Mouse (Mus musculus) limb, embryonic 12.5 days (tissue): Measurements from ENCODE around the gene C1galt1. TPM values are rescaled to one million over a fixed set of nuclear protein-coding genes. Genes with fewer than 3 reads are reported as not detected.

ENCODE experiments used
- ATAC-seq: fragments of 200-750 bp; cut with Nextera tagmentation; 2 replicates; pipeline ENCODE4 v1.8.0; 2017; ENCODE audit warnings: low read depth, moderate TSS enrichment; ENCODE audit not compliant: insufficient number of reproducible peaks, insufficient read depth, low FRiP score, low TSS enrichment
- H3K27ac ChIP-seq: fragments of 300-500 bp; sonication (generic); 2 replicates; pipeline ENCODE4 v1.5.1; 2016; ENCODE audit warnings: mild to moderate bottlenecking, moderate library complexity
- H3K27me3 ChIP-seq: fragments of 300-500 bp; sonication (generic); 2 replicates; pipeline ENCODE4 v1.6.1; 2016; ENCODE audit warnings: mild to moderate bottlenecking, moderate library complexity
- H3K36me3 ChIP-seq: fragments of 300-500 bp; sonication (generic); 2 replicates; pipeline ENCODE4 v1.6.1; 2016; ENCODE audit warnings: mild to moderate bottlenecking, moderate library complexity
- H3K4me1 ChIP-seq: fragments of 300-500 bp; sonication (generic); replicated peaks from 2 replicates; pipeline ENCODE4 v1.6.1; 2016
- H3K4me2 ChIP-seq: fragments of 300-500 bp; sonication (generic); 2 replicates; pipeline ENCODE4 v1.6.1; 2016; ENCODE audit warnings: mild to moderate bottlenecking, moderate library complexity
- H3K4me3 ChIP-seq: fragments of 300-500 bp; sonication (generic); replicated peaks from 2 replicates; pipeline ENCODE4 v1.5.1; 2016; ENCODE audit warnings: mild to moderate bottlenecking
- H3K9ac ChIP-seq: fragments of 300-500 bp; sonication (generic); replicated peaks from 2 replicates; pipeline ENCODE4 v1.6.1; 2016; ENCODE audit warnings: mild to moderate bottlenecking, moderate library complexity
- H3K9me3 ChIP-seq: fragments of 300-500 bp; sonication (generic); 2 replicates; pipeline ENCODE4 v1.6.1; 2016; ENCODE audit warnings: mild to moderate bottlenecking, moderate library complexity
- WGBS: fragments of 180-500 bp; shearing (Covaris S2); methylation state at CpG from one replicate; pipeline ENCODE4 v1.1.7; 2016; 5-methylcytosine and 5-hydroxymethylcytosine counted together
- polyA plus RNA-seq: library from polyadenylated mRNA; unstranded; fragments of >200 nt; fragmentation: Nextera tagmentation; extraction: Ambion mirVana; gene quantifications from 2 replicates; pipeline ENCODE4 v1.2.1, GENCODE M21; 2016

C1galt1 gene
- polyA plus RNA-seq, 1 experiment from 2014 or later, result 3.9 TPM

DNA sequence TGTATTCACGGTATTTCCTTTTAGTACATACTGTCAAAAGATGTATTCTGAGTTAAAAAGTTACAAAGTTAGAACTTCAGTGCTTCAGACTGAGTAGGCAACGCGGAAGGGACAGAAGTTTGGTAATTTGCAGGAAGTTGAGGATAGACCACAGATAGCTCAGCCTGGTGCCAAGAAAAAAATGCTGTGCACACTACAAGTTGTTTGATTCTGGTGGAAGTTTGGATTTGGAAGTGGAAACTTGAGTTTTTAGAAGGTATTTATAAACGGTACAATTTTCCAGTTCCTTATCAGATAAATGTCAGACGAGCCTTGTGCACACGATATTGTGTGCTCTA lies 1.0 kb downstream of the C1galt1 start:
- no peaks in the 10 kb centered on the region for H3K9me3 ChIP-seq
- WGBS, result 22% methylated on average over 6 of the region's 6 CpGs
- peak overlapping the region; percentile 57 for H3K4me2 ChIP-seq
- no peaks in the 10 kb centered on the region for H3K27me3 ChIP-seq
- H3K4me1 ChIP-seq, result peaks cover 17% of the 10 kb centered on the region
- H3K36me3 ChIP-seq, result no peaks in the 10 kb centered on the region
- no peak overlapping the region for H3K27ac ChIP-seq
- ATAC-seq, result no peak
- peak overlapping the region; percentile 91 for H3K9ac ChIP-seq
- peak overlapping the region; percentile 78 for H3K4me3 ChIP-seq

DNA sequence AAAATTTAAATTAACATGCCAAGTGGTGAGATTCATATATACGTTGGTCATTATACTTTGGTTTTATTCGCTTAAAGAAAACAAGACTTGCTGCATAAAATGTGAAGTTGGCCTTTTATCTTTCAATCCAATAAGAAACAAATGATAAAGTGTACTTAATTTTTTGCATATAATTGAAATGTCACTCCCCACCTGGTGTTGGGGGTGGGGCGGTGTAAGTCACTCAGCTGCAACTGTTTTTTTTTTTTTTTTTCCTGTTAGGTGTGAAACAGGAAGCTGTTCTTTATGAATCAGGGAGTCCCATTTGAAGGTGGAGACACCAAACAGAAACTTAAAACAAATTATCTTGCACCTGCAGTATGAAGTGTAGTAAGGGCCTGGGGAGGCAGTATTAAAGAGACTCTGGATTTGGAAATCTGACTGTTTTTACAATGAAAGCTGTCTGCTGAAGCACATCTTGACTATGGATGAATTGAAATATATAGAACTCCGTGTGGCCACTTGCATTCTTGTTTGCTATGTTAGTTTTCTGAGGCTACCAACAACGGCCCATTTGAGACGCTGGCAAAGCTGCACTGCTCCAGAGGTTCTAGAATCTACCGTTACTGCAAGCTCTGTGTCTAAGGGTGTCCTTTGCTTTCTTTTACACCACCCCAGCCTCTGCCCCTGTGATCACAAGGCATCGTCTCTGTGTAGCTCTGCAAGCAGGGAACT lies 2.2 kb downstream of the C1galt1 start:
- Histone ChIP-seq H3K4me2 (peak overlapping the region; percentile 39), H3K27me3 (no peaks in the 10 kb centered on the region), H3K9me3 (no peaks in the 10 kb centered on the region), H3K9ac (no peak overlapping the region), H3K4me1 (peaks cover 17% of the 10 kb centered on the region), H3K36me3 (no peaks in the 10 kb centered on the region), H3K4me3 (peak overlapping the region; percentile 17; the same call in 1 of the 2 replicates), H3K27ac (no peak overlapping the region)
- WGBS, result 74% methylated on average over 8 of the region's 8 CpGs
- ATAC-seq, result no peak

DNA sequence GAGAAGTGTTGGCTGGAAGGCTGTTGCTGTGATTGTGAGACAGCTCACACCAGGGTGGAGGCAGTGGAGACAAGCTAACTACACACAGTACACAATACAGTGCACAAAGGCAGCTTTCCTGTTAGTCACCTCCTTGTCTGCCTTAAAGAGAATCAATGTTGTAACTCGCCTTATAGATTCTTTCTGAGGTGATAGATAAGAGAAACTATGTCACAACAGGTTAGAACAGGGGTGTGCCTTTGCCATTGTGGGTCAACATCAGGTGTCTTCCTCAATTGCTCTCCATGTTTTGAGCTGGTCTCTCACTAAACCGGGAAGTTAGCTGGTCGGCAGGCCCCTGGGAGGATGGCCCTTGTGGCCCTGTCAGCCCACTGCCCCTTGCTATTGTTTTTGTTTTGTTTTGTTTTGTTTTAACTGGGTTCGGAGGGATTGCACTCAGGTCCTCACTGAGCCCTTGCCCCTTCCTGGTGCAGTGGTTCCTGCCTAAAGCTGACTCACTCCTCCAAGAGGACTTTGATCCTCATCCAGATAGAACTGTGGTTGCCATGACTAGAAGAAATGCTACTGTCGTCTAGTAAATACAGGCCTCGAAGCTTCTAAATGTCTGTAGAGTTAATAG lies 3.4 kb downstream of the C1galt1 start:
- 75% methylated on average over 6 of the region's 6 CpGs for WGBS
- H3K4me1 ChIP-seq, result peaks cover 17% of the 10 kb centered on the region
- no peaks in the 10 kb centered on the region for H3K36me3 ChIP-seq
- H3K9ac ChIP-seq, result no peak overlapping the region
- peak overlapping the region; percentile 39; the same call in 1 of the 2 replicates for H3K4me2 ChIP-seq
- no peak overlapping the region for H3K4me3 ChIP-seq
- no peaks in the 10 kb centered on the region for H3K9me3 ChIP-seq
- H3K27ac ChIP-seq, result no peak overlapping the region
- no peak for ATAC-seq
- H3K27me3 ChIP-seq, result no peaks in the 10 kb centered on the region

DNA sequence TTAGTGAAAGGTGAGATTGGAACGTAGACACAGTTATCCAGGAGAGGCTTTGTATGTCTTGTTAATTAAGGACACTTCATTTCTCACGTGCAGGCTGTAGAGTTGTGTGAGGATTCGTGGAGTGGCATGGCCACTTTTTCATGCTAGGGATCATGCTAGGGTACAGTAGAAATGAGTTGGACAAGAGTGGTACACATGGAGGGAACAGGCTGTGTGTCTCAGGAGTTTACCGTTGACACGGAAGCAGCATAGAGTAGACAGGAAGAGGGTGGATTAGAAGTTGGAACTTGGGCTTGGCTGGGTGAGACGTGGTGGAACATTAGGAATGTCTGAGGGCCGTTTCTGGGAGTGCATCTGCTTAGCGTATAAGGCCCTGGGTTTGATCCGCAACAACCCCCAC lies 4.1 kb downstream of the C1galt1 start:
- WGBS, result 80% methylated on average over 9 of the region's 9 CpGs
- H3K27ac ChIP-seq, result no peak overlapping the region
- no peak overlapping the region for H3K4me3 ChIP-seq
- no peaks in the 10 kb centered on the region for H3K9me3 ChIP-seq
- no peak overlapping the region for H3K4me2 ChIP-seq
- H3K27me3 ChIP-seq, result no peaks in the 10 kb centered on the region
- peaks cover 17% of the 10 kb centered on the region for H3K4me1 ChIP-seq
- no peak overlapping the region for H3K9ac ChIP-seq
- no peaks in the 10 kb centered on the region for H3K36me3 ChIP-seq
- ATAC-seq, result no peak

DNA sequence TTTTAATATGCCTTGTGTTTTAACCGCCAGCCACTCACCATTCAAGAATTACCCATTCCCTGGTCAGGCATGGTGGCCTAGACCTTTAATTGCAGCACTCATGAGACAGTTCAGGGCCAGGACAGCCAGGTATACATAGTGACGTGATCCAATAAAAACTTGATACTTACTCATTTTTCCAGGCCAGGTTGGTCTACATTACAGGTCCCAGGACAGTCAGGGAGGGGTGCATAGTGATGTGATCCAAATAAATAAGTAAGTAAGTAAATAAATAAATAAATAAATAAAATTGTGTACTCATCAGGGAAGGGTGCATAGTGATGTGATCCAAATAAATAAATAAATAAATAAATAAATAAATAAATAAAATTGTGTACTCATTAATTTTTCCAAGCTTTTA lies 6.4 kb downstream of the C1galt1 start:
- Histone ChIP-seq H3K27ac (no peak overlapping the region), H3K4me3 (no peak overlapping the region), H3K36me3 (no peaks in the 10 kb centered on the region), H3K4me1 (peaks cover 17% of the 10 kb centered on the region), H3K27me3 (no peaks in the 10 kb centered on the region), H3K9me3 (no peaks in the 10 kb centered on the region), H3K4me2 (no peak overlapping the region), H3K9ac (no peak overlapping the region)
- ATAC-seq, result peak; percentile 56; the same call in 1 of the 2 replicates
- 64% methylated on average over 2 of the region's 2 CpGs for WGBS

DNA sequence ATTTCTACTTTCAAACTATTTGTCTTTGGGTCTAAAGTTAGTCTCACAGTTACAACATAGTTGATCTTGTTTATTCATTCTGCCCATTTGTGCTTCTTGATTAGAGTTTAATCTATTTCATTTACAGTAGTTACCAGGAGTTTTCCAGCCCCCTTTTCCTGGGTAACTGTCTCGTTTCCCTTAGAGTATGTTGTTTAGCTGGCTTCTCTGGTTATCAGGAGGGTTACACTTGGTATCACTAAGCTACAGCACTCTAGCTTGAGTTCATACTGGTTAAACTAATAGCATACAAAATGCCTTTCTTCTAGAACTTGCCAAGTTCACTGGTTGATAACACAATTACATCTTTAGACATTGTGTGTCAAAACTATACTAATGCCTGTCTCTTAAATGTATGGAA lies 8.3 kb downstream of the C1galt1 start:
- peaks cover 17% of the 10 kb centered on the region for H3K4me1 ChIP-seq
- no peaks in the 10 kb centered on the region for H3K27me3 ChIP-seq
- H3K4me2 ChIP-seq, result no peak overlapping the region
- no peak for ATAC-seq
- no peaks in the 10 kb centered on the region for H3K36me3 ChIP-seq
- H3K4me3 ChIP-seq, result no peak overlapping the region
- WGBS, result 61% methylated on average over 1 of the region's 1 CpGs
- no peaks in the 10 kb centered on the region for H3K9me3 ChIP-seq
- no peak overlapping the region for H3K9ac ChIP-seq
- no peak overlapping the region for H3K27ac ChIP-seq

DNA sequence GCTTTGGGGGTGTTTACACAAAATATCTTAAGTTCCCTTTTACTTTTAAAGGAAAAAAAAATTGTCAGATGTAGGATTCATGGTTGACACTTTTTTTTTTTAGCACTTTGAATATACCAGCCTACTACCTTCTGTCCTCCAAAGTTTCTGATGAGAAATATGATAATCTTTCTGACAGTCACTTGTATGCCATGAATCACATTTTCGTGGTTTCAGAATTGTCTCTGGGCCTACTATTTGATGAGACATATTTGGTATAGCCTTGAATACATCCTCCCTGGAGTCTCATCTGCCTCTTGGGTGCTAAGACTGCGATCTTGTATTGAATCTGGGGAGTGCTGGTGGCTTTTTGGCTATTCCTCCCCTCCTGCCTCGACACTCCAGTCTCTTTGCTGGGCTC lies 8.8 kb downstream of the C1galt1 start:
- WGBS, result 75% methylated on average over 3 of the region's 3 CpGs
- H3K4me2 ChIP-seq, result no peak overlapping the region
- H3K9me3 ChIP-seq, result no peaks in the 10 kb centered on the region

DNA sequence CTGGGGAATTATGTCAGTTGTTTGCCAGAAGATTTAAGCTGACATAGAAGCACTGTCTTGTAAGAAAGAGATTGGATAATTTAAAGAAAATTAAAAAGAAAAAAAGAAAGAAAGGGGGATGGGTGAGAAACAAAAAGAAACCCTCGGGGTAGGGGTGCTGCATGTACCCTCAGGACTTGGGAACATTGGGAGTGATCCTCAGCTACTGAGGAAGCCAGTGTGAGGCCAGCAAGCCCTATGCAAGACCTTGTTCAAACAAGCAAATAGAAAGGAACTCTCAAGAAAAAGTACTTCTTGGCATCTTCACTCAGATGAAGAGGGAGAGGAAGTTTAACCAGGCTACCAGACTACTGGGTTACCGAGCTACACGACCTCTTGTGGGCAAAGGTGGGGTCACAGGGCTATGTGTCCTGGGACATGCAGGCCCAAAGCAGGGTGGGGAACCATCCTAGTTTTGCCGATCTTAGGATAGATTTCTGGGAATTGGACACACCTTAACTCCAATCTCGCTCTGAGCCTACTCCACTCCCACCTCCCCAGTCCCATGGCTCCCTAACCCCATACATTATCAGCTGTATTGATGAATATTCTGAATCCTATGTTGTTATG lies 12.1 kb downstream of the C1galt1 start:
- Histone ChIP-seq H3K4me2 (no peak overlapping the region), H3K27ac (no peak overlapping the region), H3K27me3 (no peaks in the 10 kb centered on the region), H3K4me1 (peaks cover 13% of the 10 kb centered on the region), H3K4me3 (no peak overlapping the region), H3K9me3 (no peaks in the 10 kb centered on the region), H3K9ac (no peak overlapping the region), H3K36me3 (no peaks in the 10 kb centered on the region)
- WGBS, result 74% methylated on average over 5 of the region's 5 CpGs
- no peak for ATAC-seq

More for the DNA sequence above, 8.8 kb downstream of the C1galt1 start:
- no peaks in the 10 kb centered on the region for H3K36me3 ChIP-seq
- ATAC-seq, result no peak
- no peak overlapping the region for H3K27ac ChIP-seq
- H3K27me3 ChIP-seq, result no peaks in the 10 kb centered on the region
- H3K4me1 ChIP-seq, result peaks cover 14% of the 10 kb centered on the region
- H3K4me3 ChIP-seq, result no peak overlapping the region
- H3K9ac ChIP-seq, result no peak overlapping the region

DNA sequence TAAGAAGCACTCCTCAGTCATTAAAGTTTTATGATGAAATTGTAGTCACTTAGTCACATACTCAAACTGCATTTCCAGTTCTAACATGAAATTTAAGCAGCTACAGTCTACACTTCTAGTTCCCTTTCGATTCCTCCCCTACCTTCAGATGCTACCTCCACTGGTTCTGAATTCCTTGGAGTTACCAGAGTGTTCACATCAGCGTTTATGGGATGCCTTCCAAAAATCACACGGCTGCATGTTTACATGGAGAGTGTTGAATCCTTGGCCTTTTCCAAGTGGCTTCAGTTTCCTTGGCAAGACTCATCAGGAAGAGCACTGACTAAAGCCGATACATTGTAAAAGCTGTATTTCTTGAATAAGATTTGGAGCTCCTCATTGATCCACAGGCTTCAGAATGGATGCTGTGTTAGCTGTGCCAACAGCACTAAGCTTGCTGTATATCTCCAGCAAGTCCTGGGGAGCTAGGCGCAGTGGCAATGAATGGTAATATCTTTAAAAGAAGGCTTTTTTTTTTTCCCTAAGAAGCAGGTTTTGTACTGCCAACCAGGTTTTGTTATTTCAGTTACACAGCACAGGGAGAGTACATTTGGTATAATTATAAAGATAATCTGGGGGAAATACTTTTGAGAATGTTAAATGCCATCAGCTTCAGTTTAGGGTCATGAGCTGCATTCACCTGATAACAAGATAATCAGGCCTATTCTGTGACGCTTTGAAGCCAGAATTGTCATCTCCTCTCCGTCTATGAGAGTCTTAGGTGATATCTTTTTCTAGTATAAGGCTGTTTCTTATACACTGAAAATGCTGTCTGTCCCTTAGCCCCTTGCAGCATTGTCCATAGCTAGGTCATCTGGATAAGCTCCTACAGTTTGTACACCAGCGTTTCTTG lies 13.0 kb downstream of the C1galt1 start:
- WGBS, result 89% methylated on average over 8 of the region's 8 CpGs
- H3K4me1 ChIP-seq, result peaks cover 13% of the 10 kb centered on the region

DNA sequence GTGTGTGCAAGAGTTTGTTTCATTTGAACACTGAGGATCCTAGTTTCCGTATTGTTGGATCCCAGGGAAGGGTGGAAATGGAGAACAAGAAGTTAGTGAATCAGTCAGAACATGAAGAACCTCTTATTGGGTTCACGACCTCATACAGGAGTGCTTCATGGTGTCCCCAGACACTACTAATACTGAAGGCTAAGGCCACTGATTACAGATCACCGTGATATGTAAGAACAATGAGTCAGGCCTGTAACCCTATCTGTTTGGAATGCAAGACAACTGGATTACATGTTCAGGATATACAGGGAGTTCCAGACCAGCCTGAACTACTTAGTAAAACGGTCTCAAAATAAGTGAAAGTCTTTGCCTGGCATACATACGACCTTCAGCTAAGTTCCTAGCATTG lies 13.9 kb downstream of the C1galt1 start:
- no peak overlapping the region for H3K27ac ChIP-seq
- no peaks in the 10 kb centered on the region for H3K36me3 ChIP-seq
- no peaks in the 10 kb centered on the region for H3K27me3 ChIP-seq
- no peaks in the 10 kb centered on the region for H3K9me3 ChIP-seq
- WGBS, result 81% methylated on average over 5 of the region's 5 CpGs
- no peak for ATAC-seq
- no peak overlapping the region for H3K4me2 ChIP-seq
- H3K4me3 ChIP-seq, result no peak overlapping the region
- no peak overlapping the region for H3K9ac ChIP-seq
- H3K4me1 ChIP-seq, result peaks cover 13% of the 10 kb centered on the region

More for the DNA sequence above, 13.0 kb downstream of the C1galt1 start:
- ATAC-seq, result no peak
- H3K27ac ChIP-seq, result no peak overlapping the region
- no peaks in the 10 kb centered on the region for H3K36me3 ChIP-seq
- no peak overlapping the region for H3K4me2 ChIP-seq
- no peaks in the 10 kb centered on the region for H3K9me3 ChIP-seq
- H3K4me3 ChIP-seq, result no peak overlapping the region
- no peak overlapping the region for H3K9ac ChIP-seq
- H3K27me3 ChIP-seq, result no peaks in the 10 kb centered on the region

DNA sequence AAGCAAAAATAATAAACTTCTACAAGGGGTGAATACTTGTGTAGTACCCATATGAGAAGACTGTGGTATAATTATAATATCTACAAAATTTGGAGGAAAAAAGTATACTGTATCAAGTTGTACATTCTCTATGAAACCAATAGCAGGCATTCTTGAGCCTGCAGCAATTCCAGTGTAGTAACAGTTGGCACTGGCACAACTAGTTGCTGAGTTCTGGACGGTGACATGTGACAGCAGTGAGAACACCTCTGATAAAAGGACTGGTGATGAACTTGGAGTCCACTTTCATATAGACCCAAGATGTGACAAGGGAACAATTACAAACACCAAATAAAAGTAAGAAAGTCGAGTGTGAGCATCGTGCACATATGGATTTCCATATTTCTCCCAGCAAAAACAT lies 14.5 kb downstream of the C1galt1 start:
- Histone ChIP-seq H3K9ac (no peak overlapping the region), H3K4me1 (peaks cover 13% of the 10 kb centered on the region), H3K4me2 (no peak overlapping the region), H3K36me3 (peaks cover 3% of the 10 kb centered on the region), H3K27me3 (no peaks in the 10 kb centered on the region), H3K9me3 (no peaks in the 10 kb centered on the region), H3K27ac (no peak overlapping the region), H3K4me3 (no peak overlapping the region)
- 90% methylated on average over 3 of the region's 3 CpGs for WGBS
- no peak for ATAC-seq
